Mouse (Mus musculus): ENCODE results near the gene Eed. TPM values are rescaled to one million over a fixed set of nuclear protein-coding genes. Genes with fewer than 3 reads are reported as not detected.
"Not testable (repeated sequence)": the region's sequence is repeated elsewhere in the genome, so short reads cannot be mapped to it uniquely, and the experiment has no call there.

Gene Eed
- polyA plus RNA-seq, 1 experiment from 2014 or later, result 47.9 TPM

GRCm38 (mm10) chr7:89997526-89997925 lies 16.7 kb upstream of the Eed start:
- H3K4me1 ChIP-seq (ENCODE audit: control insufficient read depth, insufficient read depth, low read length); H3K9ac ChIP-seq (ENCODE audit: low read length); H3K27me3 ChIP-seq (ENCODE audit: control insufficient read depth, insufficient read depth, low read length); H3K9me3 ChIP-seq (replicated peaks; ENCODE audit: control insufficient read depth, low read length); H3K4me2 ChIP-seq (ENCODE audit: low read depth, low read length); H3K4me3 ChIP-seq (ENCODE audit: low read length); ATAC-seq (replicated peaks; ENCODE audit: extremely low read depth, insufficient read depth, low FRiP score); H3K36me3 ChIP-seq (ENCODE audit: control insufficient read depth, insufficient read depth); H3K27ac ChIP-seq (ENCODE audit: low read length): not testable (repeated sequence)
- WGBS, result 32% methylated on average over 5 of the region's 5 CpGs

GRCm38 (mm10) chr7:89993091-89993490 lies 12.3 kb upstream of the Eed start:
- no peaks in the 10 kb centered on the region for H3K36me3 ChIP-seq (ENCODE audit: control insufficient read depth, insufficient read depth)
- 65% methylated on average over 1 of the region's 1 CpGs for WGBS
- ATAC-seq (replicated peaks; ENCODE audit: extremely low read depth, insufficient read depth, low FRiP score), result no peak
- no peak overlapping the region for H3K27ac ChIP-seq (ENCODE audit: low read length)
- H3K4me1 ChIP-seq (ENCODE audit: control insufficient read depth, insufficient read depth, low read length), result peaks cover under 1% of the 10 kb centered on the region; the same call in 1 of the 2 replicates
- H3K27me3 ChIP-seq (ENCODE audit: control insufficient read depth, insufficient read depth, low read length), result no peaks in the 10 kb centered on the region
- H3K9ac ChIP-seq (ENCODE audit: low read length), result no peak overlapping the region
- H3K4me3 ChIP-seq (ENCODE audit: low read length), result no peak overlapping the region
- no peaks in the 10 kb centered on the region for H3K9me3 ChIP-seq (replicated peaks; ENCODE audit: control insufficient read depth, low read length)
- H3K4me2 ChIP-seq (ENCODE audit: low read depth, low read length), result no peak overlapping the region

- Histone ChIP-seq H3K36me3 (ENCODE audit: control insufficient read depth, insufficient read depth) (no peaks in the 10 kb centered on the region), H3K9me3 (replicated peaks; ENCODE audit: control insufficient read depth, low read length) (no peaks in the 10 kb centered on the region), H3K9ac (ENCODE audit: low read length) (no peak overlapping the region), H3K4me1 (ENCODE audit: control insufficient read depth, insufficient read depth, low read length) (peaks cover 6% of the 10 kb centered on the region; the same call in 1 of the 2 replicates), H3K4me2 (ENCODE audit: low read depth, low read length) (no peak overlapping the region), H3K27me3 (ENCODE audit: control insufficient read depth, insufficient read depth, low read length) (no peaks in the 10 kb centered on the region), H3K4me3 (ENCODE audit: low read length) (no peak overlapping the region), H3K27ac (ENCODE audit: low read length) (no peak overlapping the region)
- no peak for ATAC-seq (replicated peaks; ENCODE audit: extremely low read depth, insufficient read depth, low FRiP score)
Measured at GRCm38 (mm10) chr7:89984421-89984820, 3.6 kb upstream of the Eed start.

GRCm38 (mm10) chr7:89983441-89983840 lies 2.7 kb upstream of the Eed start:
- H3K27me3 ChIP-seq (ENCODE audit: control insufficient read depth, insufficient read depth, low read length), result no peaks in the 10 kb centered on the region
- no peak overlapping the region for H3K4me2 ChIP-seq (ENCODE audit: low read depth, low read length)
- no peak overlapping the region for H3K4me3 ChIP-seq (ENCODE audit: low read length)
- no peak overlapping the region for H3K27ac ChIP-seq (ENCODE audit: low read length)
- no peak for ATAC-seq (replicated peaks; ENCODE audit: extremely low read depth, insufficient read depth, low FRiP score)
- H3K9me3 ChIP-seq (replicated peaks; ENCODE audit: control insufficient read depth, low read length), result no peaks in the 10 kb centered on the region
- peaks cover 14% of the 10 kb centered on the region for H3K4me1 ChIP-seq (ENCODE audit: control insufficient read depth, insufficient read depth, low read length)
- 91% methylated on average over 2 of the region's 2 CpGs for WGBS
- no peaks in the 10 kb centered on the region for H3K36me3 ChIP-seq (ENCODE audit: control insufficient read depth, insufficient read depth)
- H3K9ac ChIP-seq (ENCODE audit: low read length), result no peak overlapping the region

GRCm38 (mm10) chr7:89981557-89981956 lies 774 bp upstream of the Eed start:
- Histone ChIP-seq H3K4me1 (ENCODE audit: control insufficient read depth, insufficient read depth, low read length) (peaks cover 16% of the 10 kb centered on the region), H3K36me3 (ENCODE audit: control insufficient read depth, insufficient read depth) (no peaks in the 10 kb centered on the region), H3K4me3 (ENCODE audit: low read length) (peak overlapping the region; percentile 95), H3K4me2 (ENCODE audit: low read depth, low read length) (peak overlapping the region; percentile 77), H3K9ac (ENCODE audit: low read length) (peak overlapping the region; percentile 93), H3K27ac (ENCODE audit: low read length) (peak overlapping the region; percentile 98), H3K27me3 (ENCODE audit: control insufficient read depth, insufficient read depth, low read length) (no peaks in the 10 kb centered on the region), H3K9me3 (replicated peaks; ENCODE audit: control insufficient read depth, low read length) (no peaks in the 10 kb centered on the region)
- 12% methylated on average over 10 of the region's 10 CpGs for WGBS
- no peak for ATAC-seq (replicated peaks; ENCODE audit: extremely low read depth, insufficient read depth, low FRiP score)

- ATAC-seq (replicated peaks; ENCODE audit: extremely low read depth, insufficient read depth, low FRiP score), result peak; percentile 29
- peaks cover 16% of the 10 kb centered on the region for H3K4me1 ChIP-seq (ENCODE audit: control insufficient read depth, insufficient read depth, low read length)
Measured at GRCm38 (mm10) chr7:89980133-89980484, 674 bp downstream of the Eed start.

GRCm38 (mm10) chr7:89979432-89980130 lies 1.2 kb downstream of the Eed start:
- 3% methylated on average over 23 of the region's 23 CpGs for WGBS
- Histone ChIP-seq H3K27ac (ENCODE audit: low read length) (peak overlapping the region; percentile 98), H3K9me3 (replicated peaks; ENCODE audit: control insufficient read depth, low read length) (no peaks in the 10 kb centered on the region), H3K27me3 (ENCODE audit: control insufficient read depth, insufficient read depth, low read length) (no peaks in the 10 kb centered on the region), H3K4me2 (ENCODE audit: low read depth, low read length) (peak overlapping the region; percentile 77), H3K4me3 (ENCODE audit: low read length) (peak overlapping the region; percentile 95), H3K9ac (ENCODE audit: low read length) (peak overlapping the region; percentile 93), H3K36me3 (ENCODE audit: control insufficient read depth, insufficient read depth) (peaks cover 13% of the 10 kb centered on the region), H3K4me1 (ENCODE audit: control insufficient read depth, insufficient read depth, low read length) (peaks cover 16% of the 10 kb centered on the region)
- ATAC-seq (replicated peaks; ENCODE audit: extremely low read depth, insufficient read depth, low FRiP score), result no peak

More at GRCm38 (mm10) chr7:89980133-89980484, 674 bp downstream of the Eed start:
- Histone ChIP-seq H3K27me3 (ENCODE audit: control insufficient read depth, insufficient read depth, low read length) (no peaks in the 10 kb centered on the region), H3K9ac (ENCODE audit: low read length) (peak overlapping the region; percentile 93), H3K4me2 (ENCODE audit: low read depth, low read length) (peak overlapping the region; percentile 77), H3K4me3 (ENCODE audit: low read length) (peak overlapping the region; percentile 95), H3K9me3 (replicated peaks; ENCODE audit: control insufficient read depth, low read length) (no peaks in the 10 kb centered on the region), H3K36me3 (ENCODE audit: control insufficient read depth, insufficient read depth) (peaks cover 11% of the 10 kb centered on the region), H3K27ac (ENCODE audit: low read length) (peak overlapping the region; percentile 98)
- WGBS, result under 1% methylated on average over 31 of the region's 31 CpGs

- Histone ChIP-seq H3K36me3 (ENCODE audit: control insufficient read depth, insufficient read depth) (peaks cover 31% of the 10 kb centered on the region), H3K9ac (ENCODE audit: low read length) (no peak overlapping the region), H3K9me3 (replicated peaks; ENCODE audit: control insufficient read depth, low read length) (no peaks in the 10 kb centered on the region), H3K4me3 (ENCODE audit: low read length) (no peak overlapping the region), H3K4me1 (ENCODE audit: control insufficient read depth, insufficient read depth, low read length) (peaks cover 13% of the 10 kb centered on the region), H3K4me2 (ENCODE audit: low read depth, low read length) (no peak overlapping the region), H3K27ac (ENCODE audit: low read length) (no peak overlapping the region), H3K27me3 (ENCODE audit: control insufficient read depth, insufficient read depth, low read length) (no peaks in the 10 kb centered on the region)
- WGBS, result 93% methylated on average over 7 of the region's 7 CpGs
- ATAC-seq (replicated peaks; ENCODE audit: extremely low read depth, insufficient read depth, low FRiP score), result no peak
Measured at GRCm38 (mm10) chr7:89976796-89977195, 4.0 kb downstream of the Eed start.

- 96% methylated on average over 1 of the region's 1 CpGs for WGBS
- Histone ChIP-seq H3K4me2 (ENCODE audit: low read depth, low read length) (no peak overlapping the region), H3K4me3 (ENCODE audit: low read length) (no peak overlapping the region), H3K4me1 (ENCODE audit: control insufficient read depth, insufficient read depth, low read length) (peaks cover 9% of the 10 kb centered on the region), H3K9me3 (replicated peaks; ENCODE audit: control insufficient read depth, low read length) (no peaks in the 10 kb centered on the region), H3K27ac (ENCODE audit: low read length) (no peak overlapping the region), H3K36me3 (ENCODE audit: control insufficient read depth, insufficient read depth) (peaks cover 36% of the 10 kb centered on the region), H3K27me3 (ENCODE audit: control insufficient read depth, insufficient read depth, low read length) (no peaks in the 10 kb centered on the region), H3K9ac (ENCODE audit: low read length) (no peak overlapping the region)
- no peak for ATAC-seq (replicated peaks; ENCODE audit: extremely low read depth, insufficient read depth, low FRiP score)
Measured at GRCm38 (mm10) chr7:89975571-89975970, 5.2 kb downstream of the Eed start.

All from heart, embryonic 16.5 days (tissue).